Mouse (Mus musculus) small intestine, adult 2 months (tissue): Measurements from ENCODE around the gene Fam71b. TPM values are rescaled to one million over a fixed set of nuclear protein-coding genes. Genes with fewer than 3 reads are reported as not detected.

Source experiments
- H3K27ac ChIP-seq: fragments of 200-500 bp; 2 replicates; pipeline ENCODE4 v1.5.1; 2012; ENCODE audit warnings: low read depth, low read length, control low read depth, inconsistent platforms; ENCODE audit not compliant: insufficient read depth
- H3K27me3 ChIP-seq: fragments of 200-500 bp; 2 replicates; pipeline ENCODE4 v1.6.1; 2012; ENCODE audit warnings: mild to moderate bottlenecking, moderate library complexity, low read length, inconsistent platforms; ENCODE audit not compliant: control insufficient read depth, insufficient read depth
- H3K36me3 ChIP-seq: fragments of 200-500 bp; 2 replicates; pipeline ENCODE4 v1.6.1; 2012; ENCODE audit warnings: mild to moderate bottlenecking, low read length, control low read depth, inconsistent platforms; ENCODE audit not compliant: control insufficient read depth, insufficient read depth
- H3K4me1 ChIP-seq: fragments of 200-500 bp; 2 replicates; pipeline ENCODE4 v1.6.1; 2012; ENCODE audit warnings: low read length, inconsistent platforms, mixed read lengths; ENCODE audit not compliant: control insufficient read depth, insufficient read depth, insufficient read length
- H3K4me3 ChIP-seq: fragments of 200-500 bp; 2 replicates; pipeline ENCODE4 v1.5.1; 2012; ENCODE audit warnings: low read depth, mild to moderate bottlenecking, control low read depth, inconsistent platforms, low read length, moderate library complexity
- CTCF ChIP-seq: fragments of 200-500 bp; IDR thresholded peaks from 2 replicates; pipeline ENCODE4 v1.5.1; 2012; ENCODE audit warnings: low read depth, mild to moderate bottlenecking, control low read depth, inconsistent platforms, low read length, moderate library complexity, mixed read lengths; ENCODE audit not compliant: insufficient replicate concordance, insufficient read length; ENCODE audit errors: extremely low read depth
- POLR2A ChIP-seq: fragments of 200-500 bp; IDR thresholded peaks from 2 replicates; pipeline ENCODE4 v1.6.1; 2012; ENCODE audit warnings: low read depth, mild to moderate bottlenecking, control low read depth, inconsistent platforms, low read length, moderate library complexity
- WGBS: fragments of 180-500 bp; shearing (Covaris S2); methylation state at CpG from one replicate; pipeline ENCODE4 v1.1.7; 2018; 5-methylcytosine and 5-hydroxymethylcytosine counted together
- polyA plus RNA-seq: library from polyadenylated mRNA; depleted of rRNA; stranded (reverse); fragments of >200 nt; gene quantifications from 2 replicates; pipeline ENCODE4 v1.2.3, GENCODE M21; 2012; rRNA removed

Gene Fam71b
- 0.33 and 0.38 TPM in 2 replicates for polyA plus RNA-seq

- Histone ChIP-seq H3K4me3 (no peak within 1 kb of the TSS), H3K27ac (no peak within 1 kb of the TSS), H3K4me1 (0 out of 2 replicates have a peak, but pooled peaks cover 3% of the 10 kb centered on the region), H3K36me3 (no peaks in the 10 kb centered on the region), H3K27me3 (no peaks in the 10 kb centered on the region)
- 51% methylated on average over 13 of the region's 13 CpGs for WGBS
- TF ChIP-seq CTCF (no peak), POLR2A (no peak)
Observed at GRCm38 (mm10) chr11:46396167-46396859, at the start of gene Fam71b. TSS of gene Fam71b (plus strand) at chr11:46396559.

- Histone ChIP-seq H3K4me3 (no peak overlapping the region), H3K4me1 (no peaks in the 10 kb centered on the region), H3K27ac (no peak overlapping the region), H3K36me3 (no peaks in the 10 kb centered on the region), H3K27me3 (no peaks in the 10 kb centered on the region)
- WGBS: 65% methylated on average over 5 of the region's 5 CpGs
- TF ChIP-seq POLR2A: no peak
Observed at GRCm38 (mm10) chr11:46347756-46348155, 48.6 kb upstream of the Fam71b start.

GRCm38 (mm10) chr11:46348416-46348815 lies 47.9 kb upstream of the Fam71b start:
- WGBS: 63% methylated on average over 3 of the region's 3 CpGs

GRCm38 (mm10) chr11:46349681-46350410 lies 46.5 kb upstream of the Fam71b start:
- no peaks in the 10 kb centered on the region for H3K4me1 ChIP-seq
- no peaks in the 10 kb centered on the region for H3K27me3 ChIP-seq
- H3K36me3 ChIP-seq: no peaks in the 10 kb centered on the region
- no peak overlapping the region for H3K4me3 ChIP-seq
- WGBS: 50% methylated on average over 2 of the region's 2 CpGs
- no peak overlapping the region for H3K27ac ChIP-seq
- TF ChIP-seq CTCF (no peak), POLR2A (no peak)

More at GRCm38 (mm10) chr11:46348416-46348815, 47.9 kb upstream of the Fam71b start:
- Histone ChIP-seq H3K4me1 (no peaks in the 10 kb centered on the region), H3K27me3 (no peaks in the 10 kb centered on the region), H3K27ac (no peak overlapping the region), H3K36me3 (no peaks in the 10 kb centered on the region), H3K4me3 (no peak overlapping the region)
- TF ChIP-seq POLR2A: no peak
- TF ChIP-seq CTCF: no peak

- no peaks in the 10 kb centered on the region for H3K27me3 ChIP-seq
- no peak overlapping the region for H3K27ac ChIP-seq
- H3K4me1 ChIP-seq: no peaks in the 10 kb centered on the region
- WGBS: 35% methylated on average over 1 of the region's 1 CpGs
- no peak overlapping the region for H3K4me3 ChIP-seq
- no peak for TF ChIP-seq POLR2A
- no peak for TF ChIP-seq CTCF
- no peaks in the 10 kb centered on the region for H3K36me3 ChIP-seq
Observed at GRCm38 (mm10) chr11:46358369-46358768, 38.0 kb upstream of the Fam71b start.

GRCm38 (mm10) chr11:46360991-46361665 lies 35.2 kb upstream of the Fam71b start:
- H3K36me3 ChIP-seq: no peaks in the 10 kb centered on the region
- no peak overlapping the region for H3K27ac ChIP-seq
- WGBS: 59% methylated on average over 2 of the region's 2 CpGs
- no peak for TF ChIP-seq POLR2A
- TF ChIP-seq CTCF: no peak
- no peaks in the 10 kb centered on the region for H3K27me3 ChIP-seq
- H3K4me3 ChIP-seq: no peak overlapping the region
- no peaks in the 10 kb centered on the region for H3K4me1 ChIP-seq

- TF ChIP-seq POLR2A: no peak
- TF ChIP-seq CTCF: no peak
- H3K27me3 ChIP-seq: no peaks in the 10 kb centered on the region
- no peak overlapping the region for H3K4me3 ChIP-seq
- no peaks in the 10 kb centered on the region for H3K36me3 ChIP-seq
- H3K4me1 ChIP-seq: no peaks in the 10 kb centered on the region
- H3K27ac ChIP-seq: no peak overlapping the region
- 77% methylated on average over 18 of the region's 18 CpGs for WGBS
Observed at GRCm38 (mm10) chr11:46362061-46363022, 34.0 kb upstream of the Fam71b start.
